Mouse (Mus musculus): ENCODE data around the gene Cog6. TPM values are rescaled to one million over a fixed set of nuclear protein-coding genes. Genes with fewer than 3 reads are reported as not detected.

Cog6 gene
- total RNA-seq (2021): 10 to 100 TPM; 32.2 to 33.8 TPM
- long read RNA-seq, experiment 1, transcript Cog6-201 (19 exons, 3,182 nt): major isoform, 18 of 22 reads
- long read RNA-seq, experiment 1, partial matches to known transcripts: 1 of 22 reads
- long read RNA-seq, experiment 1, other reads (novel, unspliced or antisense): 3 of 22 reads
- long read RNA-seq, experiment 2, transcript Cog6-201 (19 exons, 3,182 nt): major isoform, 59 of 72 reads
- long read RNA-seq, experiment 2, partial matches to known transcripts: 2 of 72 reads
- long read RNA-seq, experiment 2, other reads (novel, unspliced or antisense): 10 of 72 reads

- DNase-seq (ENCODE audit: low spot score in 2 of 2): peak; percentile 72 to 75
Measured at GRCm38 (mm10) chr3:53016436-53017340, at the start of gene Cog6. Cog6 (minus strand) TSS chr3:53017237.

DNA sequence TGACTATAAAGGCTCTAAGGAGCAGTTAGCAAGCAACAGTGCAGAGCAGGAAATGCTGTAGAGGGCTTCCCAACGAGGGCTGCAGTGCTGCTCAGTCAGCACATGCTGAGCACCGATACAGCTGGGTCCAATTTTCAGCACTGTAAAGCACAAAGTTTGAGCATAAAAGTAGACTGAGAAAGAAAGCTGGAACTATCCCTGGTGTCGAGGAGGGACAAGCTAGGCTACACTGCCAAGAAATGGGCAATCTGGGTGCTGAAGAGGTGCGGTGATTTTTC is 49.0 kb upstream of the Cog6 start:
- no peak for DNase-seq (ENCODE audit: low spot score in 2 of 2)

DNA sequence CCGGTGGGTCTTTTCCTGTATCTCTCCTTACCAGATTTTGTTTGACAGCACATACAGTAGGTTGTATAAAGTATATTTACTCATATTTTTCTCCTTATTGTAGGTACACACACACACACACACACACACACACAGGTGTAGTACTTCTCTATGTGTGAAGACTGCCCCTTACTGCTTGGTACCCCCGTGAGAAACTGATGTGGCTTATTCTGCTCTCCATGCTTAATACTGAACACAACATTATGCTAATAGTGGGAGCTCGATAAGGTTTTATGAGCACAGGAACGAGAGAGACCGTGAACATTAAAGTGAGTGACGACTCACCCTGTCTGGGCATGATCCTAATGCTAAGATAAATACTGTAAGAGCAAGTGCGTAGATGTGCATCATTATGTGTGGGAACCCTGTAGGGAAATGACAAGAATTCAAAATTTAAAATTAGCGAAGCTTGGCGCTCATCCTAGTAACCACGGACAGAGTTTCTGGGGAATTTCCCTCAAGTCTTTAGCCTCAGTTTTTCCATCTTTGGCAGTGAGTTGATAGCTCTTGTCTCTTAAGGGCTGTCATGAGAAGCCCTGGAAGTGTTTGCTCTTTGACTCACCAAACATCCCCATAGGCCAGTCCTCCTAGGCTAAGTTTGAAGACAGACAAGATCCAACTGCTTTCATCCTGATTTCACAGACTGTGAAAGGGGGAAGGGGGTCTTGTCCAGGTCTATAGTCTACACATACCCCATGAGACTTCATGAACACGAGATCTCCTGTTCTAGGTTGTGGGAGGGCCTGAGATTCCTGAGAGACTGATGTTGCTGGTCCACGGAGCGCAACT is 48.4 kb upstream of the Cog6 start:
- DNase-seq (ENCODE audit: low spot score in 2 of 2): no peak

GRCm38 (mm10) chr3:53063423-53064147 is 46.5 kb upstream of the Cog6 start:
- DNase-seq (ENCODE audit: low spot score in 2 of 2): no peak

DNA sequence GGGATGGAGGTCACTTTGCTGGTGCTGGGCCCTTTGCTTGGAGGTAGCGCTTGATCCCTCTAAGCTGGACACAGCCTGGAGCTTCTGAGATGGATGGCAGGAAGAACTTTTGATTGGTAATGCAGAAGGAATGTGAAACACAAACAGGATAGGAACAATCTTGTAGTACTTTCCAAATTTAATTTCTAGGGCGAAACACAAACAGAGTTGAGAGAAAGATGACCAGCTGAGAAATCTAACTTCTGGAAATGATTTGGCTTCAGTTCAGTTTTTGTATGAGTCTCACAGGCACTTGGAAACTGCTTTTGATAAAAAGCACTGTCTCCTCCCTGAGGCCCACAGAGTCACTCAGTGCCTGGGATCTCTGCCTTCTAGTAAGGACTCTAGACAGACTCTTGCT is 42.9 kb upstream of the Cog6 start:
- no peak for DNase-seq (ENCODE audit: low spot score in 2 of 2)

DNA sequence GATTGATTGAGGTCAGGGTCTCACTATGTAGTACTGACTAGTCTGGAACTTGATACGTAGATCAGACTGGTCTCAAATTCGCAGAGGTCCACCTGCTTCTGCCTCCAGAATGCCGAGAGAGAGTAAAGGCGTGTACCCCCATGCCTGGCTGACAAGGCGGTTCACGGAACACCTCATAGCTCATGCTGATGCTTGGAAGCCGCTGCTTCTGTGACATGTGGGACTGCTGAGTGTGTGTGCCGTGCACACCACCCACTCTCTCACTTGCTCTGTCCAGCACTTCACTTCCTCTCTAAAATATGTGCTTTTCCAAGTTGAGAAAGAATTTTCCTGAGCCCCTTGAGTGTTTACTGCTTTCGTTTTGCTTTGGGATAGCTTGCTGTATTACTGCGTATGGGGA is 39.4 kb upstream of the Cog6 start:
- DNase-seq (ENCODE audit: low spot score in 2 of 2): no peak

DNA sequence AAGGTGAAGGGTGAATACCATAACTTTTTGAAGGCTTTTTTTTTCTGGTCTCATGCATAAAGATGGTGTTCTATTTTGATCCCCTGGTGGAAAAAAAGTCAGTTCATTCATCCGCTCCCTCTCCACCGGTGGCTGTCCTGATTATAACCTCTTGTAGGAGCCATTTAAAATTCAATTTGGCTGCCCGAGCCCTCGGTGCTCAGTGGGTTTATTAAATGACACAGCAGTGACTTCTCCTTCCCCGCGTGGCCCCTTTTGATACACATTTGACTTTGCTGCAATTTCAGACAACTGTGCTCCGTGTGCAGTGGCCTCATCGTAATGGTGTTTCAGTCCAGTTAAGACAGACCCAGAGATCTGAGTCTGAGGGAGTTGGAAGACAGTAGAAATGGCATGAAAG is 35.3 kb upstream of the Cog6 start:
- DNase-seq (ENCODE audit: low spot score in 2 of 2): no peak

DNA sequence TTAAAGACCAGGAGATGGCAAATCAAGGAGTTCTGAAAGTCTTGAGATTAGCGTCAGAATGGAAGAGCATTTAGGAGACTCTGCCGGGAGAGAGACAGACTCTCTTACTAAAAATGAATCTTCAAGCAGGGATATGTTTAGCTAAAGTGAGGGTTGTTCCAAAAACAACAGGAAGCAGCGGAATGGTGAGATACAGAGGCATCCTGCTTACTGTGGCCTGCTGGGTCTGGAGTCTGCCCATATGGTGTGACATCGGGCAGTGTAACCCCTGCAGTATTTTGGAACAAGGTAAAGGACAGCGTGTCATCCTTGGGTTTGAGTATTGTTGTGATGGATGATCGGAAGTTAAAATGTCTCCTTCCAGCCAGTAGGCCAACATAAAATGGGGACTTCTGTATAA is 29.3 kb upstream of the Cog6 start:
- DNase-seq (ENCODE audit: low spot score in 2 of 2): no peak

DNA sequence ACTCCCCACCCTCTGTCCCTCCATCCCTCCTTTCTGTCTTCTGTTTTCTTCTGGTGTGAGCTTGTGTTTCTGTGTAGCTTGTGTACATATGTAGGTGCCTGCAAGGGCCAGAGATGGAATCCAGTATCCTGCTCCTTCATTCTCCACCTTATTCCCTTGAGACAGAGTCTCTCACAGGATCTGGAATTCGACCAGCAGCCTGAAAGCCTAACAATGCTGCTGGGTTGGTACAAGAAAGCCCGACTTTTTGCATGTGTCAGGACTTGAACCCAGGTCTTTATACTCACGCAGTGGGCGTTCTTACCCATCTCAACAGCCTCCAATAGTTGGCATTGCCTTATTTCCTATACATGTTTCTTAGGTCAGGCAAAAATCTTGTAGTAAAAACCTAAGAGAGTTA is 28.7 kb upstream of the Cog6 start:
- DNase-seq (ENCODE audit: low spot score in 2 of 2): no peak

DNA sequence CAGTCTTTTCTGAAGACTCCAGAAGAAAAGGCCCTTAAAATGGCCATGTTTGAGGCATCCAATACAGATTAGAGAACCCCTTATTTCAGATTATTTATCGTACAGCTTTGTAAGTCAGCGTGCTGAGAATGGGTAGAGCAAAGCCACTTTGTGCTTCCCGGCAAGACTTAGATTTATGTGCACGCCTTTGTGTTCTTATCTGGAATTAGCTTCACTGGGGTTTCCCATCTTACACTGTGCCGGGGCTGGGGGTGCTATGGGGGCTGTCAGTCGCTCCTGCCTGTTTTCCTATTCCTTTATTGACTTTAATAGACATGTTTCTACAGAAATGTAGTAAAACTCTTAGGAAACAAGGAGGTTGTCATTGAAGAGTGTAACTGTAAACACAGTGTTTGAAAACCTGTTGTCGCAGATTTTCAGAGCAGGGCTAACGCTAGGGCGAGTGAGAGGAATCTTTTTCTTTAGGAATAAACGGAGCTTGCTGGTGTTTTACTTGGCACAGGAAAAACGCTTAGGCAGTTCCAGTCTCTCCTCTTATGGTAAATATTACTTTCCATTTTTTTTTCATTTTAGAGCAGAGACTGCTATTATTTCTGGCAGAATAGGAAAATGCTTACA is 27.8 kb upstream of the Cog6 start:
- DNase-seq (ENCODE audit: low spot score in 2 of 2): no peak

GRCm38 (mm10) chr3:53044238-53044637 is 27.2 kb upstream of the Cog6 start:
- no peak for DNase-seq (ENCODE audit: low spot score in 2 of 2)

GRCm38 (mm10) chr3:53043206-53043780 is 26.3 kb upstream of the Cog6 start:
- DNase-seq (ENCODE audit: low spot score in 2 of 2): no peak

DNA sequence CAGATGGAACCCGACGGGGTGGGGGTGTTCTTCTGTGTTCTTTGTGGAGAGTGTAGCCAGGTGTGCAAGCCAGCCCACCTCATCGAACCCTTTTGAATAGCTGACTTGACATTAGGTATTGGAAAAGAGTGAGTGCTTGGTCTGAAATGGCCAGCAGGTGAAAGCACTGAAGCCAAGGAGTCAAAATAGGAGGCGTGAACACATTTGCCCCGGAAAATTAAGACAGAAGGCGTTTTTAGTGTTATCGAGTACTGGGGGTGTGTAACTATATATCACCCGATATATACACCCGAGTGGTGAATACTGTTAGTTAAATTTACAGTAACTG is 25.2 kb upstream of the Cog6 start:
- DNase-seq (ENCODE audit: low spot score in 2 of 2): no peak

DNA sequence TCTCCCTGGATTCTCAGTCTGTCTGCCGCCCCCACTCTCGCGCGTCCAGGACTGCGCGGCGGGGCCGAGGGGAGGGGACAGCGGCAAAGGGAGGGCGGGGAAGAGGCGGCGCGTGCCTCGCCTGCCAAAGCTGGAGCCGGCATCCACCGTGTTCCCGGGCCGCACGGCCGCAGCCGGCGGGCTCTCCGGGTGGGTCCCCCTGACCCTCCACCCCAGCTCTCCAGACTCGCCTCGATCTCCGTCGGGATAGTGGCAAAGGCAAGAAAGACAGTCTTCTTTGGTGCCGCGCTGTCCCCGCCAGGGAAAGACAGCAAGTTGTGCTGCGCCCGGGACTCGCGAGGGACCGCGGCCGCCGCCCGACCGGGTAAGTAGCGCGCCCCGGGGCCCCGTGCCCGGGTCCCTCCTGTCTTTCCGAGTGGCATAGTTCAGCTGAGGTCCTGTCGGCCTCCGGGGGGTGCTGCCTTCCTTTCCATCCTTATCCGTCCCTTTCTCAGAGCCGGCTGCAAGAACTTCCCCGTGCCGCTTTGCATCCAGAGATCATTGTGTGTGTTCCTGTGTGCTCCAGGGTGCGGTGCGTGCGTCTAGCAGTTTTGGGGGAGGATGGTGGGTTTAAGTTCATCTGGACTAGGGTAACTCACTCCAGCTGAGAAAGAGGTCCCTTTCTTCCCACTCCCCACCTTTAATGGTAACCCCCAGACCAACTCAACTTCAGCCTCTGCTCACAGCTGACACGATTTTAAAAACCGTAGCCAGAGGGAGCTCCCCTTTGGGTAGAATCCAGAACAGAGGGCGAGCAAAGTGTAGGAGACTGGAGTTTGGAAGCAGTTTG is 24.6 kb upstream of the Cog6 start, which contains the start of gene Lhfp:
TSS of gene Lhfp (plus strand) at position 118 of the 829 bp plus-strand sequence.
- peak in 1 of 2 experiments; percentile 32 for DNase-seq (ENCODE audit: low spot score in 2 of 2)

- no peak for DNase-seq (ENCODE audit: low spot score in 2 of 2)
Measured at GRCm38 (mm10) chr3:53040593-53041410, 23.8 kb upstream of the Cog6 start.

DNA sequence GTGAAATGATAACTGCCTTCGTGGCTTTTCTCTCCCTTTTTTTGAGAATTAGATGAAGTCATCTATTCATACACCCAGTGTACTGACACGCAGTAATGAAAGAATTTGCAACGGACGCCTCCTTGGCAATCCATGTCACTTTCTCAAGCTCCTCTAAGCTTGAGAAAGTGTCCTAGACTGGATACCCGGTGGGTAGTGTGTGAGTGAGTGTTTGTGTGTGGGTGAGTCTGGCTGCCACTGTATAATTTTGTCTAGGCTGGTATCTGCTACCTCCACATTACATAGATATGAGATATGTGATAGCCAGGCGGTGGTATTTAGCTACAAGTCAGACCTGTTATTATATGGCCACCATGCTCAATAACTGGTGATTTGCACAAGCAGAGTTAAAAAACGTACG is 22.7 kb upstream of the Cog6 start:
- DNase-seq (ENCODE audit: low spot score in 2 of 2): no peak

- DNase-seq (ENCODE audit: low spot score in 2 of 2): no peak
Measured at GRCm38 (mm10) chr3:53038913-53039312, 21.9 kb upstream of the Cog6 start.

- DNase-seq (ENCODE audit: low spot score in 2 of 2): no peak
Measured at GRCm38 (mm10) chr3:53036941-53037340, 19.9 kb upstream of the Cog6 start.

GRCm38 (mm10) chr3:53036076-53036475 is 19.0 kb upstream of the Cog6 start:
- no peak for DNase-seq (ENCODE audit: low spot score in 2 of 2)
